Mouse (Mus musculus) telencephalon, adult 2 months (tissue): ENCODE data around the gene Fbxo2.
"Not testable (repeated sequence)": the region's sequence is repeated elsewhere in the genome, so short reads cannot be mapped to it uniquely, and the experiment has no call there.

ENCODE experiments used
- DNase-seq: peaks from one replicate; pipeline ENCODE4 v3.0.0-alpha.2; 2011; ENCODE audit warnings: low read depth, low spot score

The Fbxo2 gene

GRCm38 (mm10) chr4:148174495-148174862 is 14.1 kb downstream of the Fbxo2 start:
- no peak for DNase-seq

GRCm38 (mm10) chr4:148176603-148177002 is 16.2 kb downstream of the Fbxo2 start:
- DNase-seq, result not testable (repeated sequence)

- no peak for DNase-seq
These were observed 17.3 kb downstream of the Fbxo2 start for GRCm38 (mm10) chr4:148177716-148178115.

- DNase-seq, result no peak
These were observed 21.1 kb downstream of the Fbxo2 start for GRCm38 (mm10) chr4:148181483-148181882.

GRCm38 (mm10) chr4:148182363-148182762 is 21.9 kb downstream of the Fbxo2 start:
- no peak for DNase-seq

GRCm38 (mm10) chr4:148184564-148184963 is 24.1 kb downstream of the Fbxo2 start:
- DNase-seq, result no peak

GRCm38 (mm10) chr4:148185819-148186218 is 25.4 kb downstream of the Fbxo2 start:
- no peak for DNase-seq

- DNase-seq, result not testable (repeated sequence)
These were observed 28.3 kb downstream of the Fbxo2 start for GRCm38 (mm10) chr4:148188767-148189166.

GRCm38 (mm10) chr4:148192707-148193245 is 32.4 kb downstream of the Fbxo2 start:
- no peak for DNase-seq

GRCm38 (mm10) chr4:148194400-148194799 is 34.0 kb downstream of the Fbxo2 start:
- no peak for DNase-seq

- no peak for DNase-seq
These were observed 38.3 kb downstream of the Fbxo2 start for GRCm38 (mm10) chr4:148198721-148199120.

GRCm38 (mm10) chr4:148203557-148203956 is 43.1 kb downstream of the Fbxo2 start:
- DNase-seq, result no peak

GRCm38 (mm10) chr4:148204061-148204872 is 43.8 kb downstream of the Fbxo2 start:
- DNase-seq, result no peak

GRCm38 (mm10) chr4:148204873-148205232 is 44.4 kb downstream of the Fbxo2 start:
- no peak for DNase-seq

GRCm38 (mm10) chr4:148214460-148215136 is 54.2 kb downstream of the Fbxo2 start:
- peak; percentile 70 for DNase-seq

- no peak for DNase-seq
These were observed 55.0 kb downstream of the Fbxo2 start for GRCm38 (mm10) chr4:148215264-148215900.
